Mouse (Mus musculus) limb, embryonic 14.5 days (tissue): ENCODE data around the gene Gm21677. TPM values are rescaled to one million over a fixed set of nuclear protein-coding genes. Genes with fewer than 3 reads are reported as not detected.
"Not testable (repeated sequence)": the region's sequence is repeated elsewhere in the genome, so short reads cannot be mapped to it uniquely, and the experiment has no call there.

Experiments
- ATAC-seq: fragments of 200-750 bp; cut with Nextera tagmentation; 2 replicates; pipeline ENCODE4 v1.8.0; 2017; ENCODE audit warnings: low read depth, moderate number of reproducible peaks, moderate TSS enrichment; ENCODE audit not compliant: low FRiP score
- DNase-seq: peaks from one replicate; pipeline ENCODE4 v3.0.0-alpha.2; 2015; ENCODE audit warnings: low spot score
- H3K27ac ChIP-seq: fragments of 300-500 bp; sonication (generic); replicated peaks from 2 replicates; pipeline ENCODE4 v1.5.1; 2014; ENCODE audit warnings: low read depth, mild to moderate bottlenecking, low read length, moderate library complexity, mixed read lengths
- H3K27me3 ChIP-seq: fragments of 300-500 bp; sonication (generic); 2 replicates; pipeline ENCODE4 v1.6.1; 2014; ENCODE audit warnings: low read length, mixed read lengths; ENCODE audit not compliant: control insufficient read depth, insufficient read depth
- H3K36me3 ChIP-seq: fragments of 300-500 bp; sonication (generic); 2 replicates; pipeline ENCODE4 v1.6.1; 2014; ENCODE audit warnings: mild to moderate bottlenecking, low read length, moderate library complexity, mixed read lengths; ENCODE audit not compliant: control insufficient read depth, insufficient read depth
- H3K4me1 ChIP-seq: fragments of 300-500 bp; sonication (generic); 2 replicates; pipeline ENCODE4 v1.6.1; 2014; ENCODE audit warnings: antibody characterized with exemption, low read length, mixed read lengths; ENCODE audit not compliant: control insufficient read depth, insufficient read depth
- H3K4me2 ChIP-seq: fragments of 300-500 bp; sonication (generic); replicated peaks from 2 replicates; pipeline ENCODE4 v1.6.1; 2014; ENCODE audit warnings: low read depth, mild to moderate bottlenecking, low read length, moderate library complexity; ENCODE audit not compliant: severe bottlenecking
- H3K4me3 ChIP-seq: fragments of 300-500 bp; sonication (generic); replicated peaks from 2 replicates; pipeline ENCODE4 v1.5.1; 2014; ENCODE audit warnings: low read length
- H3K9ac ChIP-seq: fragments of 300-500 bp; sonication (generic); 2 replicates; pipeline ENCODE4 v1.6.1; 2014; ENCODE audit warnings: mild to moderate bottlenecking, low read depth, low read length, moderate library complexity; ENCODE audit not compliant: severe bottlenecking
- H3K9me3 ChIP-seq: fragments of 300-500 bp; sonication (generic); 2 replicates; pipeline ENCODE4 v1.6.1; 2016; ENCODE audit warnings: low read length; ENCODE audit not compliant: control insufficient read depth
- WGBS: fragments of 180-500 bp; shearing (Covaris S2); extraction: QIAGEN DNeasy Blood & Tissue Kit; methylation state at CpG from one replicate; pipeline ENCODE4 v1.1.7; 2014; 5-methylcytosine and 5-hydroxymethylcytosine counted together
- polyA plus RNA-seq, 2 experiments: library from polyadenylated mRNA; depleted of rRNA in 1 of 2; stranded (reverse) in 1 of 2; unstranded in 1 of 2; fragments of >200 nt; fragmentation: Nextera tagmentation in 1 of 2; extraction: Ambion mirVana in 1 of 2; gene quantifications; 2 replicates each; pipeline versions ENCODE4 v1.2.1 to v1.2.3; 2012 to 2014

Gene Gm21677
- 0.09 TPM in 1 of 2 replicates, not detected in the other for polyA plus RNA-seq (2012; rRNA removed)
- polyA plus RNA-seq (2014; fragmentation: Nextera tagmentation; extraction: Ambion mirVana): not detected in 2 replicates

DNA sequence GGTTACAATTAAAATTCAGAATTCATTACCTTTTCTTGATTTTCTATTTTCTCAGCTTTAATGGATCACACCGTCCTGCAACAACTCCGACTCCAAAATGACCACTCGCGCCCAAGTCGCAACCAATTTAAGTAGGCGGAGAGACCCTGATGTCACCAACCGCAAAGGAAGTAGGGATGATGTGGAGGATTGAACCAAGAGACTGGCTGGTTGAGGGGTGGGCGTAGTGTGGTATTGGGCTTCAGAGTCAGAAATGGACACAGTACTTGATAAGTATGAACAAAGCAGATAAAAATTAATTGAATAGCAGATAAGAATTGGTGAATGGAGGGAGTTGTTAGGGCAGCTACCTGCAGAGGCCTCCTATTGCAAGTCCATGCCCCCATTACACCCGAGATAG lies at the start of gene Gm21677:
Gene Gm21677 (minus strand): TSS at position 101 of the 400 bp plus-strand sequence.
- no CpG with 5 or more reads among the region's 9 CpGs for whole genome bisulfite sequencing
- not testable (repeated sequence) for H3K4me2 ChIP-seq

GRCm38 (mm10) chrY:3345229-3345628 lies 39.0 kb upstream of the Gm21677 start, which contains the start of gene Gm21693:
Gene Gm21693, minus strand, starts transcription at chrY:3345329.
- not testable (repeated sequence) for H3K27me3 ChIP-seq, H3K27ac ChIP-seq, H3K9me3 ChIP-seq, H3K9ac ChIP-seq, H3K4me3 ChIP-seq, H3K4me1 ChIP-seq, H3K36me3 ChIP-seq, H3K4me2 ChIP-seq, ATAC-seq, DNase-seq
- WGBS: no CpG with 5 or more reads among the region's 9 CpGs

More for the DNA sequence above, at the start of gene Gm21677:
- H3K36me3 ChIP-seq, H3K9me3 ChIP-seq, H3K9ac ChIP-seq, DNase-seq, H3K27me3 ChIP-seq, H3K4me3 ChIP-seq, ATAC-seq, H3K4me1 ChIP-seq, H3K27ac ChIP-seq: not testable (repeated sequence)

DNA sequence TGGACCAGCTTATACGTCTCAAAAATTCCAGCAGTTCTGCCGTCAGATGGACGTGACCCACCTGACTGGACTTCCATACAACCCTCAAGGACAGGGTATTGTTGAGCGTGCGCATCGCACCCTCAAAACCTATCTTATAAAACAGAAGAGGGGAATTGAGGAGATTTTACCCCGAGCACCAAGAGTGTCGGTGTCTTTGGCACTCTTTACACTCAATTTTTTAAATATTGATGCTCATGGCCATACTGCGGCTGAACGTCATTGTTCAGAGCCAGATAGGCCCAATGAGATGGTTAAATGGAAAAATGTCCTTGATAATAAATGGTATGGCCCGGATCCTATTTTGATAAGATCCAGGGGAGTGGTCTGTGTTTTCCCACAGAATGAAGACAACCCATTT lies 34.4 kb upstream of the Gm21677 start:
- DNase-seq, H3K9me3 ChIP-seq, H3K27ac ChIP-seq, H3K4me1 ChIP-seq, H3K4me2 ChIP-seq, H3K9ac ChIP-seq, ATAC-seq, H3K4me3 ChIP-seq, H3K27me3 ChIP-seq, H3K36me3 ChIP-seq: not testable (repeated sequence)
- no CpG with 5 or more reads among the region's 11 CpGs for WGBS

Other genes with a start within 250 kb of the Gm21677 start
- gene Gm21693, start 38.9 kb upstream of the Gm21677 start, polyA plus RNA-seq (2012; rRNA removed): not detected in 2 replicates
- gene Gm21693, start 38.9 kb upstream of the Gm21677 start, polyA plus RNA-seq (2014; fragmentation: Nextera tagmentation; extraction: Ambion mirVana): not detected in 2 replicates
- gene Gm21704, start 103.7 kb upstream of the Gm21677 start, polyA plus RNA-seq (2012; rRNA removed): 0.04 TPM in 1 of 2 replicates, not detected in the other
- gene Gm21704, start 103.7 kb upstream of the Gm21677 start, polyA plus RNA-seq (2014; fragmentation: Nextera tagmentation; extraction: Ambion mirVana): not detected in 2 replicates
- gene Gm21708, start 103.7 kb upstream of the Gm21677 start, polyA plus RNA-seq (2012; rRNA removed): not detected in 2 replicates
- gene Gm21708, start 103.7 kb upstream of the Gm21677 start, polyA plus RNA-seq (2014; fragmentation: Nextera tagmentation; extraction: Ambion mirVana): not detected in 2 replicates